ENCODE assay signal across 17 mouse cellular contexts in the genomic region with DNA sequence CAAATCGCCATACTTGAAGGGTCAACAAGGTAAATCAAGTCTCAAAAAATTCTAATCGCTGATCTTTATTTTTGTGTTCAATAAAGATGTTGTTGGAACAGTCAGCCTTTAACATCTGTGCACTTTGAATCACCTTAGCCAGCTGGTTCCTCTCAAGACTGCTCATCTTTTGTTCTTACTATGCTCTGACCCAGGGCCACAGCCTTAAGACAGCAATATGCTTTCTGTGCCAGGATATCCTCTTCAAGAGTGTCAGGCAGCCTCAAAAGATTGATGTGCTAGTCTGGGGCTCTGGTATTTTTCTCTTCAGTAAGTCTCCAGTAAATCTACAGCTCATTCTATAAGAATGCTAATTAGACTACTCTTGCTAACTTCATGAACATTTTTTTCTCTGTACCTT.
"Had no signal": no experiment of that assay in that cellular context is flagged by ENCODE, and none has a peak within 500 bp of the region (broad histone marks: within the 10 kb centered on the region; RNA-seq: fewer than 3 reads in every experiment).

No protein-coding gene starts in this region.

- H3K4me1 ChIP-seq: limb, embryonic 12.5 days; limb, embryonic 15.5 days; lung, embryonic 15.5 days; midbrain, embryonic 12.5 days; midbrain, embryonic 15.5 days; neural tube, embryonic 13.5 days had no signal

- DNase-seq: kidney, postnatal 25 days; left cerebral cortex, postnatal 4 days; liver, postnatal 0 days; lung, postnatal 10 days; lung, postnatal 36 days; thymus, adult 18-20 months; thymus, postnatal 36 days had no signal

- H3K27me3 ChIP-seq: limb, embryonic 12.5 days; limb, embryonic 15.5 days; lung, embryonic 15.5 days; midbrain, embryonic 12.5 days; midbrain, embryonic 15.5 days; neural tube, embryonic 13.5 days had no signal

- H3K27ac ChIP-seq: limb, embryonic 12.5 days; limb, embryonic 15.5 days; liver, embryonic 14.5 days; lung, embryonic 15.5 days; midbrain, embryonic 12.5 days; midbrain, embryonic 15.5 days; neural tube, embryonic 13.5 days had no signal

- H3K4me3 ChIP-seq: limb, embryonic 12.5 days; limb, embryonic 15.5 days; lung, embryonic 15.5 days; midbrain, embryonic 12.5 days; midbrain, embryonic 15.5 days; myocyte; neural tube, embryonic 13.5 days had no signal

- H3K4me2 ChIP-seq: limb, embryonic 12.5 days; limb, embryonic 15.5 days; liver, embryonic 11.5 days; lung, embryonic 15.5 days; midbrain, embryonic 12.5 days; midbrain, embryonic 15.5 days; neural tube, embryonic 13.5 days had no signal

- H3K9me3 ChIP-seq: limb, embryonic 12.5 days; limb, embryonic 15.5 days; lung, embryonic 15.5 days; midbrain, embryonic 12.5 days; midbrain, embryonic 15.5 days; neural tube, embryonic 13.5 days had no signal

- H3K36me3 ChIP-seq: limb, embryonic 12.5 days; limb, embryonic 15.5 days; lung, embryonic 15.5 days; midbrain, embryonic 12.5 days; midbrain, embryonic 15.5 days; neural tube, embryonic 13.5 days had no signal

- ATAC-seq: intestine, embryonic 16.5 days; liver, postnatal 0 days; midbrain, embryonic 15.5 days had no signal

- H3K9ac ChIP-seq: limb, embryonic 12.5 days; limb, embryonic 15.5 days; liver, embryonic 14.5 days; liver, postnatal 0 days; lung, embryonic 15.5 days; midbrain, embryonic 12.5 days; midbrain, embryonic 15.5 days; neural tube, embryonic 13.5 days had no signal
